Mouse (Mus musculus): ENCODE measurements around the gene Gm21882. TPM values are rescaled to one million over a fixed set of nuclear protein-coding genes. Genes with fewer than 3 reads are reported as not detected.

The Gm21882 gene
- not detected in 2 replicates for polyA plus RNA-seq (2012; rRNA removed)

GRCm38 (mm10) chrY:40381423-40381822 lies at the start of gene Gm21882:
Gm21882 (minus strand) TSS chrY:40381523.

Other genes with a start within 250 kb of the Gm21882 start
- gene Gm21865, start 64.6 kb downstream of the Gm21882 start, polyA plus RNA-seq (2012; rRNA removed) = not detected in 2 replicates